Mouse (Mus musculus): ENCODE measurements around the gene Slain1.
"Not testable (repeated sequence)": the region's sequence is repeated elsewhere in the genome, so short reads cannot be mapped to it uniquely, and the experiment has no call there.

Gene Slain1

DNA sequence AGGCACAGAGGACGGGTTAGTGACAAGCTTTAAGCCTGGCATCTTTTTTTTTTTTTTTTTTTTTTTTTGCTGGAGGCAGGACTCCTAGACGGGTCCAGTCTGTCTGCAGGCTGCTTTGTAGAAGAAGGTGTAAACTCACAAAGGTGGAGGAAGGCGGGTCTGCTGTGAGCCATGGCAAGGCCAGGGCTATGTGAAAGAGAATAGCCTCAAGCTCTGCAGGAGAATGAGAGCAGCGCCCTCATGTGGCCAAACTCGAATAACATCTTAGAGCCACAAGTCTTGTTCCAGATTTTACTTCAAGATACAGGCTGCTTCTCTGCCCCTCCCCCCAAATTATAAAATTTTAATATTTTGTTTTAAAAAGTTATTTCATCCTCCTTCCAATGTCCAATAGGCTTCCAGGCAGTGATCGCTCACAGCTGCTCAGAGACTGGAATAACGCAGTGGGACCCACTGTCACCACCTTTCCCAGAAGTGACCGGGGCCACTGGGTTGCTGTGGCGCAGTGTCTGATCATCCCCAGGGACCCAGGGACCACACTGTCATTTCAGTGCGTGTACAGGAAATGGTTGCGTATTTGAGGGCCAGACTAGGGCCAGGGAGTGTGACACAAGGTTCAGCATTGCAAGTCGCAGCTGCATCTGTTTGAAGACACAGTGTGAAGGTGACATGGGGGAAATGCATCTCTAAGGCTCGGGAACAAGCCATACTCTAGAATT, 70.8 kb downstream of the Slain1 start:
- DNase-seq (ENCODE audit: low read depth): peak; percentile 52

DNA sequence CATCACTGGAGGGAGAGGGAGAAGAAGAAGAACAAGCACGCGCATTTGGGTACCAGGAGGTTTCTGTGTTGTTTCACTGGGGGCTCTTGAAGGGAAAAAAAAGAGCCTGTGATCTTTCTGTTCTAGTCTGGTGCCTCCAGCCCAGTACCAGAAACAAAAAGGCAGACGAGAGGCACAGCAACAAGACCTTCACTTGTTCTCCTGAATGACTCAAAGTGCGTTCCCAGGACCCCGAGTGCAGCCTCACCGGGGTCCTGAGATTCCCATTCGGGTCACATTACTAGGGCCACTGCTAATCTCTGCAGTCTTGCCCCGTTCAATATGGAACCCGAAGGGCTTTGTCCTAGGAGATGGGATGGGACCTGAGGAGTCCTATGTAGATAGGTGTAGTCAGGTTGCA, 73.3 kb downstream of the Slain1 start:
- DNase-seq (ENCODE audit: low read depth): no peak

DNA sequence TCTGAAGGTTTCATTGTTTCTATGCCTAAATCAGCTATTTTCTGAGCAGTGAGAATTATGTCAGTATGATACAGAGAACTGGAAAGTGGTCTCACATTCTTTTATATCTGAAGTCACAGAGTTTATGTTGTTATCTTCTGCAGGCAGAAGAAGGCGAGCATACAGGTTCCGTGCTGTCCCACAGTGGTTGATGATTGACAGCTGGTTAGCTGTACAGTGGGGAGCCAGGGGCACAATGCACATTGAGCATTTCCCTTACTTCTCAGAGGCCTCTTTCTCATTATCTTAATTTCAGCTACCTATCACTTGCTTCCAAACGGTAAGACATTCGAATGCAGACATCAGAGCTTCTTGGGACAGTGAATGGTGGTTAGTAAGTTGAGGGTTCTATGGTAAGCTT, 73.8 kb downstream of the Slain1 start:
- no peak for DNase-seq (ENCODE audit: low read depth)

DNA sequence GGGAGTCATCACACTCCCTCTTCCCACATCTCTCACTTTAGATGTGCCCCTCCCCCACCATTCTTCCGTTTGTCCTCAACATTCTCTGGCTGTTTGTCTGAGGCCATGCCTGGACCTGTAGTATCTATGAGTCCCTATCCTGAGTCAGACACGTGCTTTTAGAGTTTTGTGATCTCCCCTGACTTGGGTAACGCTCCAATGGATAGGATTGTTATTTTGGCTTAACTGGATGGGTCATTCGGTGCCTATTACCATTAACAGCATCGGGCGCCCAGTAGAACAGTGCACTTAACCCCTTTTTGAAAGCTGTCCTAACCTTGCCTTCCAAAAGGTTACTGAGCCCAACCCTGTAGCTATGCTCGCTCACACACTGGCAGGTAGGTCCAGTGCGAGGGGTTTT, 78.5 kb downstream of the Slain1 start:
- no peak for DNase-seq (ENCODE audit: low read depth)

DNA sequence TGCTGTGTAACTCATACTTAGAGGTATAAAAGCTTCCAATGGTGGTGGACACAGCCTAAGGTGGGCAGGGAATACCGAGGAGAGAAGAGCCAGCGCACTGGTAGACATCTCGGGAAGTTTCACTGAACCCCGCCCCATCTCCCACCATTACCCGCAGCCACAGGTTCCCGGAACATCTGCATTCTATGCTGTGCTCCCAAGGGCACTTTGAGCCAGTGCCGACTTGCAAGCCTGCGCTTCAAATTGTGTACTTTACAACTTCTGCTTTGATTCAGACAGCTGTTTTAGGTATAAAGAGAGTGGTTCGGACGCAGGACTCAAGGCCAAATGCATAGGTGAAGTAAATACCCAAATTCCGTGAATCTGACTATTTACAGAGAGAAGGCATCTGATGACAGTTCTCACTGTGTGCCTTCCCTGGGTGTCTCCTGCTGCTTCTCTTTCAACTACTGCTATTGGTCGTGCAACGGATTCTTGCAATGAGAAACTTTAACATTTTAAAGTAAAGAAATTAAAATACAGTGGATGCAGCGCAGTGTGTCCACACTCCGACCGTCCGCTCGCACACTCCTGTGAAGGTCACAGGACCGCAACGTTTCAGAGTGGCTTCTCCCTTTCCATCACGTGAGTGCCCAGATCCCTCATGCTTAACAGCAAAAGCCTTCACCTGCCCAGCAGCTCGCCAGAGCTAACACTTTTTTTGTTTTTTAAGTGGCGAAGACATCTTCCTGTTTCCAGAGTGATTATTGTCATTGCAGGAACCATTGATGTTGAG, 79.1 kb downstream of the Slain1 start:
- no peak for DNase-seq (ENCODE audit: low read depth)

DNA sequence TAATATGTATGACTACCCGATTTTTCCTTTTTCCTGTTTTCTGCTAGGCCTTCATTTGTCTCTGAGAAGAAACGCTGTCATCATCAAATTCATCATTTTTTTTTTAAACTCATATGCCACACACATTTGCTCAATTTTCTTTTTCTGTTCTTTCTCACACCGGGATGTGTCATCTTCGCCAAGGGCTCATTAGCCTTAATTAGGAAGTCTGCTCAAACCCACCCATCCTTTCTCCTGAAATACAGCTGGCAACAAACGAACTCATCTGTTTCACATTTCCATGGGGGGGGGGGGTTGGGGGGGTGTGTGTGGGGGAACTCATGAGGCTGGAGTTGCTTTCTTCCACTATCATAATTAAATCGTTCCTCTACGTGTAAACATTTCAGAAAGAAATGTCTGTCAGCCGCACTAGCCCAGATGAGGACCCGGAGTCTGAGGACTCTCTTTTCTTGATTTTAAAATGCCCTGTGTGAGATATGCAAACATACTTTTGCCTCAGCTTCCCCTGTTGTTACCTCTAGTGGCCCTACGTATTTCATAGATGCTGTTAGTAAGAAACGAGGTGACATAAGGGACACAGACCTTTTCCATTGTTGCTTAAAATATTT, 79.8 kb downstream of the Slain1 start:
- DNase-seq (ENCODE audit: low read depth): no peak

DNA sequence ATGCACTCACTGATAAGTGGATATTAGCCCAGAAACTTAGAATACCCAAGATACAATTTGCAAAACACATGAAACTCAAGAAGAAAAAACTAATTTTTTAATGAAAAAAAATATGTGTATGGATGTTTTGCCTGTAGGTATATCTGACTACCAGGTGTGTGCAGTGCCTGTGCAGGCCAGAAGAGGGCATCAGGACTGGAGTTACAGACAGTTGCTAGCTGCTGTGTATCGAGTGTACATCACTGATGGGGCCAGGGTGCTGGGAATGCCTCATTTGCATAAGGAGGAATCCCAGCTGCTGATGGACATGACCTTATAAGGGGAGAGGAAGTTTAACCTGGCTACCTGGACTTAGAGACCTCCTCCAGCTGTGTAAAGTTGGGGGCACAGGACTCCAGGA, 82.6 kb downstream of the Slain1 start:
- no peak for DNase-seq (ENCODE audit: low read depth)

DNA sequence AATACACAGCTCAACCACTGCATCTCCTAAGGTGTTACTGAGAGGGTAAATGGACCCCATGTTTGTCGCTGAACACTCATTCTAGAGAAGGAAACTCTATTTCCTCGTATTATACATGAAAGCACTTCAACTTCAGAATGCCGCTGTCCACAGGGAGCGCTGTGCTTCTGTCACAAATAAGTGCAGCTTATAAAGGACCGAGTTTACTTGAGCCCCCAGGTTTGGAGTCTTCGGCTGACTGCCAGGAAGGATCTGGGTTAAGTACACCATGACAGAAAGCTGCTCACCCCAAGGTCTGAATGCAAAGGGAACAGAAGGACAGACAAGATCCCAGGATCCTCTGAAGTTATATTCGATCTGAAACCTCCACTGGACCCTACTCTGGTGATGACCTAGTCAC, 91.2 kb downstream of the Slain1 start:
- DNase-seq (ENCODE audit: low read depth): no peak

DNA sequence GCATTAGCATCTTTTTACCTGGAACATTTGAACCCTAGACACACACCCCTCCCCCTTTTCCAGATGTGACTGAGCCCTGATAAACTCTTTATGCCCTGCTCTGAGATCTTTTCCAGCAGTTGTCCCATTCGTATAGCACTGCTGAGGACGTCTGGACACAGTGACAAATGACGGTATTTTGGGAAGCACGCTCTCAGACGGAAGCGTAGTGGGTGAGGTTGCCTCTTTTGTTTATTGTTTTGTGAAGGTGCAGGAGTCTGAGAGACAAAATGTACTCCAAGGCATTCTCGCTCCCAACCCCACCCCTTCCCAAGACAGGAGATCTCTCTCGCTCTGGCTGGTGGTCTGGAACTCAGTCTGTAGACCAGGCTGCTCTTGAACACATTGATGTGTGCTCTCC, 92.1 kb downstream of the Slain1 start:
- no peak for DNase-seq (ENCODE audit: low read depth)

DNA sequence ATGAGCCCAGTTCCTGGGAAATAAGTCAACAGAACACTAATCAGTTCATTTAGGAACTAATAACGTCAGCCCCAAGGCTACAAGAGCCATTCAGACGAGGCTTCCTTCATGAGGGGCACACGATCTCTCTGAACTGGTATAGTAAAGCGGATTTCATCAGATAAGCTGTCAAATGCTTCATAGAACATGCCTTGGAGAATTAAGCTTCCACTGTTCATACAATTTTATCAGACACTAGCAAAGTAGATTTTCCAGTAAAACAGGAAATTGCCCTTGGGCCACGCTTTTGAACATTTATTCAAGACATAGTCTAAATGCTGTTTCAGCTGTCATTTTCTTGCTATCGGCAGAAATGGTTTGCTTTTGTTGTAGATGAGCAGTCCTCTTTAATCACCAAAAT, 97.3 kb downstream of the Slain1 start:
- no peak for DNase-seq (ENCODE audit: low read depth)

DNA sequence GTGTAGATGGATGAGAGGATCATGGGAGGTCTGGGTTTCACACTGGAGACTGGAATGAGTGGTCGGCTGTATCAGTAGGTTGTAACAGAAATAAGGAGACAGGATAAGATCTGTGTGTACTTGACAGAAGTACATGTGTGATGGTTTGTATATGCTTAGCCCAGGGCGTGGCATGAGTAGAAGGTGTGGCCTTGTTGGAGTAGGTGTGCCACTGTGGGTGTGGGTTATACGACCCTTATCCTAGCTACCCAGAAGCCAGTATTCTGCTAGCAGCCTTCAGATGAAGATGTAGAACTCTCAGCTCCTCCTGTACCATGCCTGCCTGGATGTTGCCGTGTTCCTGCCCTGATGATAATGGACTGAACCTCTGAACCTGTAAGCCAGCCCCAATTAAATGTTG, 100.6 kb downstream of the Slain1 start:
- not testable (repeated sequence) for DNase-seq (ENCODE audit: low read depth)

DNA sequence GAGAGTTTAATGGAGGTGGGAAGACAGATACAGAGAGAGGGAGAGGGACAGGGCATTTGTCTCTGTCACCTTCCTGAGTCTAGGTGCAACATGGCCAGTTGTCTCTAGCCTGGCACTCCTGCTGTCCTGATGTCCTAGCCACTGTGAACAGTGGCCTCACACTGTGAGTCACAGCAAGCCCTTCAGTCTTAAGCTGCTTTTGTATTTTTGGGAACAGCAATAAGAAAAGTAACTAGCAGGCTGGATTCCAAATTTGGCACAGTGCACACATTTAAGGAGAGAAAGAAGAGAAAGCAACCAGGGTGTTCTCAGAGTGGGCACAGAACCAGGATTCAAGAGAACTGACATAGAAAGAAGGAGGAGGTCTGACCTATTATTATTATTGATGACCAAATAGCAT, 101.4 kb downstream of the Slain1 start:
- no peak for DNase-seq (ENCODE audit: low read depth)

DNA sequence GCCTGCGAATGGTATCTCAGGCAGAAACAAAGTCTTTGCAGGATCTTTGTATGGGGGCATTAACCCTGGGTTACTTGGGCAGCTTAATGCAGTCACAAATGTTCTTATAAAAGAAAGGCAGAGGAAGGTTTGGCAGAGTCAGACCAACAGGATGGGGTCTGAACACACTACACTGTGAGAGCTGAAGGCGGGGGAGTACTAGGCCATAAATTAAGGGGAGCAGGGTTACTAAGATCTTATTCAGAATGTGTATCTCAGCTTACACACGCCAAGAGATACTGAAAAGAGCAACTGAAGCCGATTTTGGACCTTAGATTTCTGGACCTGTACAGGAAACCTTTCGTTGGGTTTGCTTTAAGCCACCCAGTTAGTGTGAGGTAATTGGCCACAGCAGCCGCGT, 102.7 kb downstream of the Slain1 start:
- DNase-seq (ENCODE audit: low read depth): no peak

DNA sequence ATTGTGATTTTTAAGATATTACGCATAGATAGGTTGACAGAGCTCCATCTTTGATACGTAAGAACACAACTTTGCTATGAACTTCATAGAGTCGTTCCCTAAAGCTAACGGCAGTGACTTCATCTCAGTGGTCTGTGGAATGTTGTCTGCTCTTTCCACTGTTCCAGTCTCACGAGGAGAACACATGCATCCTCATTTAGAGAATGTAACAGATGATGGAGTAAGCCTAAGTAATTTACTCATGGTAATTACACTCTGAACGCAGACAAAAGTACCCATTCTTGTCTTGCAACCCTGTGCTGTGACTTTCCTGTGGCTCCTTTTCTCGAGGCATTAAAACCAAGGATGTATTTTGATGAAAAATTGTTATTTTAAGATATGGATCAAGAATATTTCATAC, 104.0 kb downstream of the Slain1 start:
- no peak for DNase-seq (ENCODE audit: low read depth)

DNA sequence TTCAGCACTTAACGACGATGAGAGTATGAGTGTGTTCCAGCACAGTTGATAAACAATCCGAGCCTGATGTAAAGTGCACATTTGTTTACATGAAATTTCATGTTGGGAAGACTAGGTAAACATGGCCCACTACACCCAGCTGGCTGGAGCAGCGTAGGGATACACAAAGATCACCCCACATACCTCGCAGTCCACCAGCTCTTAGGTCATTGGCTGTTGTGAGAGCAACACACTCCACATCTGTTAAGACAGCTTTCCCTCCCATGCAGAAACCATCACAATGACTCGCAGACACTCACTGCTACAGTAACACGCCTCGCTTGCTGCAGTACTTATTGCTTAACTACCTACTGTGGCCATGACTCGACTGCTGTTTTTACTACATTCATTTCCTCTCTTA, 104.4 kb downstream of the Slain1 start:
- no peak for DNase-seq (ENCODE audit: low read depth)
